Mouse (Mus musculus) layer of hippocampus, adult 11-12 months (tissue): Measurements from ENCODE around the gene Bpifa6.
"Not testable (repeated sequence)": the region's sequence is repeated elsewhere in the genome, so short reads cannot be mapped to it uniquely, and the experiment has no call there.

Experiments
- DNase-seq: peaks from one replicate; pipeline ENCODE4 v3.0.0; 2022; ENCODE audit warnings: low spot score

Gene Bpifa6

DNA sequence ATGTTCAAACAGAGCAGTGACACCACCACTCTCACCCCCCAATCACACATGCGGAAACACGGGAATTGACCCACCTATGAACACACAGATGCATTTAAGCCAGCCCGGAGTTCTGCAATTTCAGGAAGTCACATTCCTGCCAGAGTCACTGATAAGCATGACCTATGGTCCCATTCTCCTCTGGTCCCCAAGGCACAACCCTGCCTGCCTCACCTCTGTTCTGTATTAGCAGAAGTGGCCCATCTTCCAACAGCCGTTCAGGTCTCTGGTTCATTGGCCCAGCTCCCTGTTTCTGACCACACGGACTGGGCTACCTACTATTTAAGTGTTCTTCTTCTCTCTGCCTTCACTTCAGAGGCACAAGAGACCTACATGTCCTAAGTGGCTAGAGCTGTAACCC lies at the start of gene Bpifa6:
Bpifa6 (plus strand) TSS at position 364 of the 400 bp plus-strand sequence.
- no peak for DNase-seq

GRCm38 (mm10) chr2:153929871-153930413 lies 44.8 kb upstream of the Bpifa6 start:
- DNase-seq: peak; percentile 37

GRCm38 (mm10) chr2:153931125-153931524 lies 43.6 kb upstream of the Bpifa6 start:
- DNase-seq: peak; percentile 7

DNA sequence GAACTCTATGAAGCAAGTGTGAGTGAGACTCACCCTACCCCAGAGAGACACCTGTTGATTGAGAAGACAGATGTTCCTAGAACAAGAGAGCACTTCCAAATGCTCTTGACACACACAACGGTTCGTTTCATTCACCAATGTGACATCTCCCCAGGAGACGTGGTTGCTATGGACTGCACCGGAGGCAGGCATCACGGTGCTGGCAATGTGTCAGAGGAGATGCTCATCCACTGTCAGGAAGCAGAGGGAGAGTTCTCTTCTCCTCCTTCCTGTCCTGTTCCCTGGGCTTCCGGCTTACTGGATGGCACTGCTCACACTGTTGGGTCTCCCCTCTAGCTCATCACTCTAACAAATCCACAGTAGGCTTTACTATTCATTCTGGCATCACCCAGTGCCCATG lies 41.4 kb upstream of the Bpifa6 start:
- no peak for DNase-seq

DNA sequence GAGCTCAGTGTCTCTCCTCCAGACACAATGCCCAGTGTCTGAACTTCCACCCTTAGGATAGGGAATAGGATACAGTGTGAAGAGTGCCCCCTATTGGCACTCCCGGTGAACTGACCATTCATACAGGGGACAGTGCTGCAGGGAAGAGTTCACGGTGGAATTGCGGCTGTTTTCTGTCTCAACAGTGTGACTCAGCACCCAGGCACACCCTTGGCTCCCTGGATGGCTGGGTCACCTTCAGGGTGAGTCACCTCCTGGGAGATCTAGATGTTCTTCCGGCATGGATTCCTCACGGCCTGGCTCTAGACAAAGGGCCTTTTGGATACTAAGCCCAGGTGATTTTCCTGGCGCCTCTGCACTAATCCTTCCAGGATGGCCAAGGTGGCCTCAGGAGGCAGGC lies 39.4 kb upstream of the Bpifa6 start:
- no peak for DNase-seq

GRCm38 (mm10) chr2:153937843-153938242 lies 36.9 kb upstream of the Bpifa6 start, which contains the start of gene Bpifb4:
TSS of gene Bpifb4 (plus strand) at chr2:153938212.
- no peak for DNase-seq

DNA sequence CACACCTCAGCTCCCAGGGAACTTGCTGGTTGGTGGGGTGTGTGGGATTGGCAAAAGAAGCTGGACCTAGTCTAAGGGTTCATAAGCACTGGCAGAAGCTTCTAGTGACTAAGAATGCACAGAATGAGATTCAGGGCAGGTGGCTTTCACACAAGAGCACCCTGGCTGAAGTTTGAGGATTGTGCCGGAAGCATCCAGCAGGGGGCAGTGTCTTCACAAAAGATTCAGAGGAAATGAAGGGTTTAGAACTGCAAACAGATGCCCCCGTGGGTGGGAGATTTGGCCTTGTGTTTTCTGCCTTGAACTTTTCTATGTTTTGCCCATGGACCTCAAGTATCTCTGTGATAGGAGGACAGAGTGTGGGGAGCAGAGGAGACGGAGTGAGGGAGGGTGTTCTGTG lies 31.2 kb upstream of the Bpifa6 start:
- peak; percentile 76 for DNase-seq

- DNase-seq: no peak
Observed at GRCm38 (mm10) chr2:153944567-153944966, 30.2 kb upstream of the Bpifa6 start.

- DNase-seq: peak; percentile 83
Observed at GRCm38 (mm10) chr2:153952897-153953296, 21.8 kb upstream of the Bpifa6 start.

DNA sequence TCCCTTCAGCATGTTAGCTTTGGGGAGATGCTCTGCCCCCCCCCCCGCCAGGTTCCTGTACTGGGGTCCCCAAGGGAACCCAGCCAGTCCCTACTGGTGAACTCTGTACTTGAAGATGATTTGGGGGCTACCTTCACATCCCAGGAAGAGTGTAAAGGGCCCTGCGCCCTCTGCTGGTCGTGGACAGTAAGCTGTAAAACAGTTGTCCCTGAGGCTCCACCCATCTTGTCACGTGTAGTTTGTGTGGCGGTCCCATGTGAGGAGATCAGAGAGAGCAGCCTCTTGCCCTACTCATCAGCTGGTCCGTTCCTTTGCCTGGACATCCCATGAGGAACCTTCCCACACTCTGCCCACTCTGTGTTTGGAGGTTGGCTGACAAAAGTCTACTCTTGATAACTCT lies 20.9 kb upstream of the Bpifa6 start:
- DNase-seq: peak; percentile 26

DNA sequence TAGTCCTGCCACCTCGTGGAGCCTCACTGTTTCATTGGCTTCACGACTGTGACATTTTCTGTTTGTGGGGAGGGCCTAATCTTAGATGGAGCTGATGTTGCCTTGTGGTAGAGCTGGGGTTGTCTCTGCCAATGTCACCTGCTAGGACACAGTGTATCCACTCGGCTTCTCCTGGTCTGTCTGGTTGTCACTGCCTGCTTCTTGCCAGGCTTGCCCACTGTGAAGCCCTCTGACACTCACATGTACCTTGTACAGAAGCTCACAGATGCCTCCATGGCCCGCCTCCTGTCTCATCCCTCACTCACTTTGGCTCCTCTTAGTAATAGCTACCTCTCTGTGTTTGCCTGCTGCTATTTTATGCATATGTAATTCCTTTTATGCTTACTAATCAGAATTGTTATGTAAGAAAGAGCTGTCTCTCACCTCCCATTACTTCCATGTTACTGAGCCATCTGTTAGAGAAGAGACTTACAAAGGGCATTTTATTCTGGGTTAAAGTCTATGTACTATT lies 11.9 kb upstream of the Bpifa6 start:
- DNase-seq: peak; percentile 15

DNA sequence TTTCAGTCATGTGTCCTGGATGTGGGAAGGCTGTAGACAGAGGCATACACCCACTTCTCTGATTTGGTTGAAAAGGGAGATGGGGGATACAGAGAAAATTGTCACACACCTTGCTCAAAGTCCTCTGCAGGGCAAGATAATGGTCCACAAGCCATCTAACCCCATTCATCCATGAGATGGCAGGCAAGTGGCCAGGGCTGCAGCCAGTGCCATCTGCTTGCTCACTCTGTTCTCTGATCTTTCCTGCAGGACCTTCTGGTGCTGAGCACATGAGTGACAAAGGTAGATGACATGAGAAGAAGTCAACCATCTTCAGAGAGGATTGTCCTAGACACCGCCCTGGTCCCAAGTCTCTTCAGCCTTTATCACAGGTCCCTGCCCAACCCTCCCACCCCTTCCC lies 11.4 kb upstream of the Bpifa6 start:
- DNase-seq: no peak

DNA sequence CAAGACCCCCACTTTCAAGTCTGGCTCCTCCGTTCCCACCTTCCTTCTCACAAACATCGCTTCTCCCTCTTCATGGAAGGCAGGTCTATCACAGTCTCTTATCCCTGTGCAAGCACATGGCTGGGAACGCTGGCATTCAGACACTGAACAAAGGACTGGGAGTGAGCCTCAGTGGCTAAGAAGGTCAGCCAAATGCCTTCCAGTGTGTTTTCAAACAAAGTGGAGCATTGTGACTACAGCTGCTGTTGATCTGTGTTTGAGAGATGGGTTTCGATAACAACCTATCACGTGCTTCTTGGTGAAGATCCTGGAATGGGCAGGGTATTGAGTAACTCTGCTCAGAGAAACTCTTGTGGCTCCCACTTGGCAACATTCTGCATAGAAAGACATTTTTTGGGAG lies 4.5 kb upstream of the Bpifa6 start:
- DNase-seq: peak; percentile 38

DNA sequence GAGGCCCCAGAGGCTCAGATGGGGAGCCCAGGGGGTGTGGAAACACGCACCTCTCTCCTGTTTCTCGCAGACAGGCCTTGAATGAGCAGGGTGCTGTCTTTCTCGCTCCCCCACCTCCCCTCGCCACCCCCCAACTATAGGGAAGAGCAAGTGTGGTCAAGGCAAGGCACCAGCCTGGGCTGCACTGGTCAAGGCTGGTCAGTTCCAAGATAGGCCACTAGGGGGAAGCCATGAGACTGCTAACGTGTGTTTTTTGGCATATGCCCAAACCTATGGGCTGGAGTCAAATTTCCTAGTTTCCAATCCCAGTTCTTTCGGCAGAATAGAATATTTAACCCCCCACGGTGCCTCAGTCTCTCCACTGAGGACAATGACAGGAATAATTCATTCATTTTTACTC lies 21.0 kb downstream of the Bpifa6 start:
- peak; percentile 79 for DNase-seq

DNA sequence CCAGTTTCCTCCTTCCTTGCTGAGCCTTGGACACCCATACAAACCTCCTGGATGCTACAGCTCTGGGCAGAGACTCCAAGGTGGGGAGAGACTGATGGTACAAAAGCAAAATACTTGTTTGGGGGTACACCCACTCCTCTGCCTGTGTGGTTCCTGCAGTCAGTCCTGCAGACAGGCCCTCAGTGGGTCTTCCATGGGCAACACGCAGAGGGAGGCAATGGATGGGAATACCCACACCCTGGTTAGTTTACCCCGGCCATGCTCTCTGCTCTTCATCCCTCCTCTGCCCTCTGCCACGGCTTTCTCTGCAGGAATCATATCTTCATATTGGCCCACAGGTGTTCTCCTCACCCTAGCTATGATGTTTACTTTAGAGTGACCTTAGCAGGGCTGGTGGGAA lies 25.8 kb downstream of the Bpifa6 start:
- no peak for DNase-seq

- no peak for DNase-seq
Observed at GRCm38 (mm10) chr2:154001056-154001455, 26.3 kb downstream of the Bpifa6 start.

GRCm38 (mm10) chr2:154004456-154004855 lies 29.7 kb downstream of the Bpifa6 start:
- DNase-seq: no peak

DNA sequence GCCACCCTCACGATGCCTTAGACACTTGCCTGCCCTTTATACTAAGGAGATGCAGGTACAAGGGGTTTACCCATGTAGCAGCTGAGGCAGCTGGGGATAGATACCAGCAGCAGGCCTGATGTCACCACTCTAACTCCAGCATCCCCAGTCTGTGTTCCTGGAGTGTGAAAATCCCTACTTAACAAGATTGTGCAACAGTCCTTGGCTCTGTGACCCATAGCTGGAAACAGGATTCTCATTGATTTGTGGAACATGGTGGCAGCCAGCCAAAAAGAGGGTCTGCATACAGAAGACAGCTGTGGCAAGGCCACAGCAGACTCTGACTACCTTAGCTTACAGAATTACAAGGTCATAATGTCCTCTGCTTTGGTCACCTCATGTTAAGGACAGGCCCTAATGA lies 30.3 kb downstream of the Bpifa6 start:
- DNase-seq: no peak

DNA sequence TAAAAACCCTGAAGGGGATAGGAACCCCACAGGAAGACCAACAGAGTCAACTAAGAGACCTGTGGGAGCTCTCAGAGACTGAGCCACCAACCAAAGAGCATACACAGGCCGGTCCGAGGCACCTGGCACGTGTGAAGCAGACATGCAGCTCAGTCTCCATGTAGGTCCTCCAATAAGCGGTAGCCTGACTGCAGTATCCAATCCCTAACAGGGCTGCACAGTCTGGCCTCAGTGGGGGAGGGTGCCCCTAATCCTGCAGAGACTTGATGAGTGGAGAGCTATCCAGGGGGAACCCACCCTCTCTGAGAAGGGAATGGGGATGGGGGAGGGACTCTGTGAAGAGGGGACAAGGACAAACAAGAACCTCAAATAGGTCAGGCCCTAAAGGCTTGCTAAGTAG lies 31.0 kb downstream of the Bpifa6 start:
- DNase-seq: no peak

- no peak for DNase-seq
Observed at GRCm38 (mm10) chr2:154006331-154006730, 31.6 kb downstream of the Bpifa6 start.

DNA sequence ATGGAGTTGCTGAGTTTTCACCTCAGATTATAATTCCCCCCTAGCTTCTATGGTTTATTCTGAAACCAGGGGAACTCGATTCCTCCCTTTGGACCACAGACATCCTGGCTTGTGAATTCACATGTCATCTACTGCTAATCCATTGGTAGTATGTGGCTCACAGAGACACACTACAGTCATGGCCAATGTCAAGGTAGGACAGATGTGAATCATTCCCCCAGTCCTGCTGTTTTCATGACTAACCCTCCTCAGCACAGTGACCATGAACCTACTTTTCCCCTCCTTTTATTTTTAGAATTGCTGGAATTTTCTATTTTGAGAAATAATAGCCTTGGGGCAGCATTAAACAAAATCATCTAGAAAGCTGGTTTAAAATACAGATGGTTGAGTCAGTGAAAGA lies 32.6 kb downstream of the Bpifa6 start:
- DNase-seq: no peak

DNA sequence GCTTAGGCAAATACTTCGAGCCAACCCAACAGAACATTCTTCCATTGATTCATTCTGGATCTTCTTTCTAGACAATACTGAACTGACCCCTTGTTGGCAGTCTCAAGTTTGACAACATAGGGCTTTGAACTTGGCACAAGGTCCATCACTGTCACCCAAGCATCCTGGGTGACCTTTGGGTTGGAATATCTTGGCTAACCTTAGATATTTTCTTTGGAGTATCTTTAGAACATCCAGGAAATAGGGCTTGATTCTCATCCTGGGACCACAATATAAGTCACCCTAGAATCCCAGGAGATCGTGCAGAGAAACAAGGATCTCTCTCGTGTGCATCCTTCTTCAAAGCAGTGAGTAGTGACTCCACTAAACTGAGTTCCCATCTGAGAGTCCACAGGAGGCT lies 33.2 kb downstream of the Bpifa6 start, which contains the start of gene Bpifa2:
Bpifa2 (plus strand) TSS at position 301 of the 400 bp plus-strand sequence.
- DNase-seq: no peak

DNA sequence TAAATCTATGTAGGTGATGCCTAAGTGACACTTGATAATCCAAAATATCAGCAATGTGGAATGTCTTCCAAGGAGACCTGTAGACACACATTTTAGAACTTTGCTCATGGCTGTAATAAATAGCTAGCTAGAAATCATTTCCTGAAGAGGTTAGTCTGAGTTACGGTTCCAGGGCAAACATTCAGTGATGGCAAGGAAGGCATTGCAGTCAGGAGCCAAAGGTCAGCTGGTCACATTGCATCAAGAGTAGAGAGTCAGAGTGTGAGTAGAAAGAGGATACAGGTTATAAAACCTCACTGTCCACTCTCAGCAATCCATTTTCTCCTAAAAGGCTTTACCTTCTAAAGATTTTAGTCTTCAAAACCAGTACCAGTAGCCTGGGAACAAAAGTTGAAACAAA lies 43.2 kb downstream of the Bpifa6 start:
- no peak for DNase-seq

GRCm38 (mm10) chr2:154024676-154025075 lies 49.9 kb downstream of the Bpifa6 start:
- not testable (repeated sequence) for DNase-seq
